8 mouse cellular contexts compared by ENCODE assay signal in the genomic region with DNA sequence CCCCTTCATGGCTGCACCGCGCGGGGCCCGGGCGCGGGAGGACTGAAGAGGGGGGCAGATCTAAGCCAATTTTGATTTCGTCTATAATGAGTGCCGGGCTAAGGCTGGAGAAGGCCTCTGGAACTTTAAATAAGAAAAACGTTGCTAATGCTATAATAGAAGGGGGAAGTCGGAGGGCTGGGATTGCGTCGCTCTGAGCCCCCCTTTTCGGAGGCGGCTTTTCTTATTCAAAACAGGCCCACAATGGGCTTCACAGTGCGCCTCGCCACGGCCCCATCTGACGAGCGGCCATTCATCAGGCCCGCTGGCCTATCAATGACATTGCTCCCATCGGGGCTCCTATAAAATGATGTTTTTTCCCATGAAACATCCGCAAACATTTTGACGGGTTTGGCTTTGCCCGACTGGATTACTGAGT. TPM values are rescaled to one million over a fixed set of nuclear protein-coding genes. Genes with fewer than 3 reads are reported as not detected.
A peak's percentile ranks its signal among the peaks of the same experiment; 100 is the strongest.
DNase-seq lines count a peak whose midpoint lies in the region; ATAC-seq lines count a peak whose summit lies in the region.

Gene Rfx4, plus strand, starts transcription at position 277 of the 418 bp plus-strand sequence.

- H3K36me3 ChIP-seq in embryonic facial prominence, embryonic 10.5 days (replicated peaks): no peaks in the 10 kb centered on the region
- no peaks in the 10 kb centered on the region for H3K36me3 ChIP-seq in hindbrain, embryonic 15.5 days
- no peaks in the 10 kb centered on the region for H3K36me3 ChIP-seq in midbrain, embryonic 12.5 days

- peak; percentile 64 for ATAC-seq in hindbrain, embryonic 15.5 days (ENCODE audit: low FRiP score, low read depth)
- peak; percentile 78 for ATAC-seq in midbrain, embryonic 12.5 days (ENCODE audit: low FRiP score, low read depth)

- peak within 1 kb of the TSS; percentile 42 for H3K9ac ChIP-seq in hindbrain, embryonic 15.5 days
- peak within 1 kb of the TSS; percentile 86 for H3K9ac ChIP-seq in midbrain, embryonic 12.5 days (replicated peaks)

- WGBS in embryonic facial prominence, embryonic 10.5 days: under 1% methylated on average over 24 of the region's 24 CpGs
- under 1% methylated on average over 24 of the region's 24 CpGs for WGBS in hindbrain, embryonic 15.5 days
- under 1% methylated on average over 24 of the region's 24 CpGs for WGBS in midbrain, embryonic 12.5 days

- peak within 1 kb of the TSS; percentile 81 for H3K27ac ChIP-seq in embryonic facial prominence, embryonic 10.5 days (replicated peaks)
- peak within 1 kb of the TSS; percentile 88 for H3K27ac ChIP-seq in hindbrain, embryonic 15.5 days (replicated peaks)
- H3K27ac ChIP-seq in midbrain, embryonic 12.5 days (replicated peaks): peak within 1 kb of the TSS; percentile 93

- peaks cover 96% of the 10 kb centered on the region for H3K27me3 ChIP-seq in embryonic facial prominence, embryonic 10.5 days (replicated peaks; ENCODE audit: low read depth, poor library complexity, severe bottlenecking)
- H3K27me3 ChIP-seq in hindbrain, embryonic 15.5 days: peaks cover 25% of the 10 kb centered on the region
- H3K27me3 ChIP-seq in midbrain, embryonic 12.5 days: peaks cover 47% of the 10 kb centered on the region

- H3K4me2 ChIP-seq in hindbrain, embryonic 15.5 days: peak within 1 kb of the TSS; percentile 66
- H3K4me2 ChIP-seq in midbrain, embryonic 12.5 days (replicated peaks): peak within 1 kb of the TSS; percentile 73

- peak; percentile 34 to 58 for DNase-seq in layer of hippocampus, postnatal 10 days (ENCODE audit: low spot score in 2 of 2)
- no peak for DNase-seq in layer of hippocampus, postnatal 25 days (ENCODE audit: extremely low spot score in 1 of 2, low spot score in 1 of 2)
- DNase-seq in embryonic facial prominence, embryonic 10.5 days (ENCODE audit: low spot score): peak; percentile 68
- no peak for DNase-seq in urinary bladder, postnatal 10 days (ENCODE audit: low spot score)
- DNase-seq in urinary bladder, postnatal 4 days (ENCODE audit: low spot score in 2 of 2): no peak
- DNase-seq in spleen, adult 12 weeks (ENCODE audit: low spot score): no peak

- H3K4me3 ChIP-seq in embryonic facial prominence, embryonic 10.5 days: peak within 1 kb of the TSS; percentile 59
- peak within 1 kb of the TSS; percentile 40 for H3K4me3 ChIP-seq in hindbrain, embryonic 15.5 days
- H3K4me3 ChIP-seq in midbrain, embryonic 12.5 days: peak within 1 kb of the TSS; percentile 68

- peaks cover 60% of the 10 kb centered on the region for H3K4me1 ChIP-seq in embryonic facial prominence, embryonic 10.5 days
- peaks cover 61% of the 10 kb centered on the region for H3K4me1 ChIP-seq in hindbrain, embryonic 15.5 days (replicated peaks)
- H3K4me1 ChIP-seq in midbrain, embryonic 12.5 days: peaks cover 66% of the 10 kb centered on the region

- H3K9me3 ChIP-seq in embryonic facial prominence, embryonic 10.5 days: no peaks in the 10 kb centered on the region
- H3K9me3 ChIP-seq in hindbrain, embryonic 15.5 days: no peaks in the 10 kb centered on the region
- H3K9me3 ChIP-seq in midbrain, embryonic 12.5 days: no peaks in the 10 kb centered on the region

RNA-seq across cellular contexts. Expression of gene Rfx4, which starts in this region (rescaled TPM):
- total RNA-seq in layer of hippocampus, postnatal 10 days (2021): 10 to 100 TPM; 12.0 to 14.2 TPM
- total RNA-seq in layer of hippocampus, postnatal 25 days (2021): 10 to 100 TPM in 1 of 2 experiments, 1 to 10 TPM in 1; 9.3 to 12.6 TPM
- 3.8 and 15.5 TPM in 2 replicates for polyA plus RNA-seq in embryonic facial prominence, embryonic 10.5 days (2016; fragmentation: Nextera tagmentation; extraction: Ambion mirVana)
- 18.0 and 23.7 TPM in 2 replicates for polyA plus RNA-seq in hindbrain, embryonic 15.5 days (2015; fragmentation: Nextera tagmentation; extraction: Ambion mirVana)
- polyA plus RNA-seq in midbrain, embryonic 12.5 days (2016; fragmentation: Nextera tagmentation; extraction: Ambion mirVana): 53.5 and 56.0 TPM in 2 replicates

Comparison
In these comparisons a context has a peak if more than half of its experiments do, and no peak if none do; other contexts are left out.
1. DNase-seq: peak in layer of hippocampus, postnatal 10 days (2 of 2) and embryonic facial prominence, embryonic 10.5 days (single experiment); none in layer of hippocampus, postnatal 25 days (0 of 2), urinary bladder, postnatal 10 days (single experiment), urinary bladder, postnatal 4 days (0 of 2) and spleen, adult 12 weeks (single experiment).
2. Peak in every context shown above with its lines, with median percentiles within 50 percentile points of each other: H3K27ac ChIP-seq and H3K4me3 ChIP-seq.